Mouse (Mus musculus): ENCODE measurements at regions not wholly inside any gene's neighbourhood (a gene's known extent, or its start where the extent isn't known, plus 50 kb on each side); places are given as distances from the start of the nearest gene placed in this dataset.
"Not testable (repeated sequence)": the region's sequence is repeated elsewhere in the genome, so short reads cannot be mapped to it uniquely, and the experiment has no call there.

GRCm38 (mm10) chr9:8731141-8731540 lies 168.5 kb upstream of the Pgr start:
- DNase-seq, result no peak

GRCm38 (mm10) chr9:8733485-8733884 lies 166.1 kb upstream of the Pgr start:
- DNase-seq, result no peak

GRCm38 (mm10) chr9:8740190-8740589 lies 159.4 kb upstream of the Pgr start:
- no peak for DNase-seq

GRCm38 (mm10) chr9:8749878-8750277 lies 149.8 kb upstream of the Pgr start:
- no peak for DNase-seq

- DNase-seq, result no peak
Measured at GRCm38 (mm10) chr9:8760876-8761275, 138.8 kb upstream of the Pgr start.

GRCm38 (mm10) chr9:8769398-8769797 lies 130.2 kb upstream of the Pgr start:
- DNase-seq, result not testable (repeated sequence)

- DNase-seq, result no peak
Measured at GRCm38 (mm10) chr9:8769996-8770395, 129.6 kb upstream of the Pgr start.

- not testable (repeated sequence) for DNase-seq
Measured at GRCm38 (mm10) chr9:8781336-8781735, 118.3 kb upstream of the Pgr start.

- no peak for DNase-seq
Measured at GRCm38 (mm10) chr9:8814236-8814635, 85.4 kb upstream of the Pgr start.

- DNase-seq, result no peak
Measured at GRCm38 (mm10) chr9:8823719-8824371, 75.8 kb upstream of the Pgr start.

GRCm38 (mm10) chr9:8832150-8832549 lies 67.5 kb upstream of the Pgr start:
- DNase-seq, result peak in 1 of 2 experiments; percentile 5

- DNase-seq, result no peak
Measured at GRCm38 (mm10) chr9:8837073-8837472, 62.6 kb upstream of the Pgr start.

GRCm38 (mm10) chr9:8838356-8838755 lies 61.3 kb upstream of the Pgr start:
- no peak for DNase-seq

- no peak for DNase-seq
Measured at GRCm38 (mm10) chr9:8838891-8839290, 60.7 kb upstream of the Pgr start.

Data from kidney, postnatal 25 days (tissue).